In the genomic region with DNA sequence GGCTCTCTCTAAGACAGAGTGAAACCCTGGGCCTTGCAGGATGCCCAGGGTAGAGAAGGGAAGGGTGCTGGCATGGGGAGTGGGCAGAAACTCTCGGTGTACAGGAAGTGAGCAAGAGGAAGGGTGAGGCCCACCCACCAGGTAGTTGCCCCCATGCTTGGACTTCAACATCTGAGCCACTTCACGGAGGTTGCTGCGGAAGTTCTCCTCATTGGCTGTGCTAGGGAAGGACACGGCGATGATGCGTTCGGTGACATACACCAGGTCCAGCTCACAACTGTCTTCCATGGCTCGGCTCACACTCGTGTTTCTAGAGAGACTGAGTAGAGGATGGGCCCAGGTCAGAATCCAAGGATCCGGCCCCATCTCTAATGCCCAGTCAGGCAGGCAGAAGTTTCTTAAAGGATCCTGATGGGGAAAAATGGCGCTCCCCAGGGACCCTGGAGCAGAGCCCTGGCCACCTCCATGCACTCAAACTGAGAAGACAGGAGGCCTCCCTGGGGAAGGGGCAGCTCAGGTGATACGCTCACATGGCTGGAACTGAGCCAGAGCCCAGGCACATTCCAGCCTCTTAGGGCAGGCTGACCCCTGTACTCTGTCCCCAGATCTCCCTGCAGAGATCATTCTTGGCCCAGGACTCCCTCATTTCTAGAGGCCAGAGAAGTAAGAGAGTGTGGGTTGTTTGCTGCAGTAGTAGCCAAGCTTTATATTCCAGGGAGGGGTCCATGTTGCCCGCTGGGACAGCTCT, we compare ENCODE assay signal across 14 mouse cellular contexts.
DNase-seq lines count a peak whose midpoint lies in the region; ATAC-seq and TF ChIP-seq lines count a peak whose summit lies in the region.
"Had no signal": no experiment of that assay in that cellular context is flagged by ENCODE, and none has a peak within 500 bp of the region (broad histone marks: within the 10 kb centered on the region; RNA-seq: fewer than 3 reads in every experiment).

No protein-coding gene starts in this region.

- peaks cover 48% of the 10 kb centered on the region for H3K4me1 ChIP-seq in heart, embryonic 11.5 days (ENCODE audit: control insufficient read depth, insufficient read depth, low read length)
- H3K4me1 ChIP-seq in lung, embryonic 16.5 days (replicated peaks; ENCODE audit: control insufficient read depth, insufficient read depth, low read length), result peaks cover 64% of the 10 kb centered on the region
- H3K4me1 ChIP-seq in kidney, postnatal 0 days (replicated peaks; ENCODE audit: insufficient read depth, low read length), result peaks cover 24% of the 10 kb centered on the region

- H3K4me2 ChIP-seq in heart, embryonic 11.5 days, result no peak overlapping the region
- peak overlapping the region; percentile 47 for H3K4me2 ChIP-seq in lung, embryonic 16.5 days (ENCODE audit: low read depth, low read length)
- no peak overlapping the region for H3K4me2 ChIP-seq in kidney, postnatal 0 days (ENCODE audit: low read length)
- H3K4me2 ChIP-seq: embryonic facial prominence, embryonic 15.5 days; forebrain, embryonic 13.5 days; hindbrain, embryonic 12.5 days; intestine, embryonic 15.5 days had no signal

- intact Hi-C loops in heart, postnatal 25 days (cut with DNase I), result no loop called here

- peaks cover 25% of the 10 kb centered on the region for H3K36me3 ChIP-seq in heart, embryonic 11.5 days (ENCODE audit: control insufficient read depth, insufficient read depth, low read length)
- peaks cover 25% of the 10 kb centered on the region for H3K36me3 ChIP-seq in lung, embryonic 16.5 days (ENCODE audit: control insufficient read depth, insufficient read depth, low read length)
- H3K36me3 ChIP-seq in kidney, postnatal 0 days (ENCODE audit: insufficient read depth, low read length), result peaks cover 57% of the 10 kb centered on the region
- H3K36me3 ChIP-seq: intestine, embryonic 15.5 days had no signal

- no peak overlapping the region for H3K9ac ChIP-seq in heart, embryonic 11.5 days (ENCODE audit: low read depth, low read length)
- peak overlapping the region; percentile 32 for H3K9ac ChIP-seq in lung, embryonic 16.5 days (ENCODE audit: low read length)
- no peak overlapping the region for H3K9ac ChIP-seq in kidney, postnatal 0 days (ENCODE audit: low read depth, low read length)
- H3K9ac ChIP-seq: embryonic facial prominence, embryonic 15.5 days; forebrain, embryonic 13.5 days; hindbrain, embryonic 12.5 days; intestine, embryonic 15.5 days; liver, embryonic 14.5 days had no signal

- no peak for ATAC-seq in heart, embryonic 11.5 days (replicated peaks; ENCODE audit: insufficient number of reproducible peaks, low FRiP score, low TSS enrichment)
- no peak for ATAC-seq in lung, embryonic 16.5 days (ENCODE audit: low read depth)
- peak; percentile 25; the same call in 1 of the 2 replicates for ATAC-seq in kidney, postnatal 0 days (replicated peaks; ENCODE audit: low FRiP score, low read depth)
- ATAC-seq: forebrain, embryonic 13.5 days; intestine, embryonic 15.5 days had no signal

- no peaks in the 10 kb centered on the region for H3K27me3 ChIP-seq in heart, embryonic 11.5 days (ENCODE audit: control insufficient read depth, insufficient read depth, low read length)
- no peaks in the 10 kb centered on the region for H3K27me3 ChIP-seq in lung, embryonic 16.5 days (ENCODE audit: control insufficient read depth, insufficient read depth, low read depth, low read length)
- H3K27me3 ChIP-seq in kidney, postnatal 0 days (ENCODE audit: insufficient read depth, low read length), result no peaks in the 10 kb centered on the region
- H3K27me3 ChIP-seq: embryonic facial prominence, embryonic 15.5 days; forebrain, embryonic 13.5 days; hindbrain, embryonic 12.5 days; intestine, embryonic 15.5 days had no signal

- DNase-seq in heart, postnatal 25 days (ENCODE audit: low spot score), result no peak
- DNase-seq in lung, postnatal 10 days, result no peak
- DNase-seq in kidney, postnatal 0 days (ENCODE audit: low spot score), result no peak
- no peak for DNase-seq in yolk sac, embryonic 10.5 days (ENCODE audit: low spot score)
- DNase-seq in right cerebral cortex, postnatal 14 days, result no peak
- DNase-seq: cerebellum, adult 2 months had no signal

- H3K27ac ChIP-seq in heart, embryonic 11.5 days (ENCODE audit: low read depth, low read length), result 0 out of 2 replicates have a peak overlapping the region, but pooled peaks have one; percentile 17
- peak overlapping the region; percentile 89 for H3K27ac ChIP-seq in lung, embryonic 16.5 days (ENCODE audit: low read length)
- peak overlapping the region; percentile 25; the same call in 1 of the 2 replicates for H3K27ac ChIP-seq in kidney, postnatal 0 days
- H3K27ac ChIP-seq: forebrain, embryonic 13.5 days; hindbrain, embryonic 12.5 days; intestine, embryonic 15.5 days; liver, embryonic 14.5 days; midbrain, embryonic 10.5 days had no signal

- 60% methylated on average over 13 of the region's 13 CpGs for WGBS in heart, embryonic 11.5 days (ENCODE audit: insufficient replicate concordance)
- WGBS in lung, embryonic 16.5 days, result 77% methylated on average over 13 of the region's 13 CpGs
- 85% methylated on average over 13 of the region's 13 CpGs for WGBS in kidney, postnatal 0 days

- TF ChIP-seq CTCF in kidney, postnatal 0 days (IDR thresholded peaks at IDR 0.05; ENCODE audit: low read depth), result no peak

- H3K4me3 ChIP-seq in heart, embryonic 11.5 days (ENCODE audit: low read depth, low read length), result no peak overlapping the region
- H3K4me3 ChIP-seq in lung, embryonic 16.5 days (ENCODE audit: low read length), result peak overlapping the region; percentile 7
- H3K4me3 ChIP-seq in kidney, postnatal 0 days (replicated peaks; ENCODE audit: low read depth, low read length), result no peak overlapping the region
- H3K4me3 ChIP-seq: embryonic facial prominence, embryonic 15.5 days; forebrain, embryonic 13.5 days; hindbrain, embryonic 12.5 days; intestine, embryonic 15.5 days; midbrain, embryonic 10.5 days had no signal

- no peaks in the 10 kb centered on the region for H3K9me3 ChIP-seq in heart, embryonic 11.5 days (replicated peaks; ENCODE audit: control insufficient read depth, low read length)
- no peaks in the 10 kb centered on the region for H3K9me3 ChIP-seq in lung, embryonic 16.5 days (ENCODE audit: control insufficient read depth, low read length)
- no peaks in the 10 kb centered on the region for H3K9me3 ChIP-seq in kidney, postnatal 0 days (replicated peaks; ENCODE audit: low read length)
- H3K9me3 ChIP-seq: embryonic facial prominence, embryonic 15.5 days; forebrain, embryonic 13.5 days; hindbrain, embryonic 12.5 days; intestine, embryonic 15.5 days; midbrain, embryonic 10.5 days had no signal

Comparison
In these comparisons a context has a peak if more than half of its experiments do, and no peak if none do; other contexts are left out.
1. H3K27ac ChIP-seq: peak in every context shown above with its lines; median percentile 89 in lung, embryonic 16.5 days; 25 in kidney, postnatal 0 days; 17 in heart, embryonic 11.5 days.